Mouse (Mus musculus) frontal cortex, adult 2 months (tissue): ENCODE results near the gene Thtpa. TPM values are rescaled to one million over a fixed set of nuclear protein-coding genes. Genes with fewer than 3 reads are reported as not detected.

Experiments used
- DNase-seq, 2 experiments: peaks; one replicate each; pipeline ENCODE4 v3.0.0; 2022; ENCODE audit warnings: low spot score in 1 of 2; ENCODE audit errors: extremely low spot score in 1 of 2
- polyA plus RNA-seq: library from polyadenylated mRNA; depleted of rRNA; stranded (reverse); fragments of >200 nt; gene quantifications from 2 replicates; pipeline ENCODE4 v1.2.3, GENCODE M21; 2012

The Thtpa gene
- polyA plus RNA-seq, 1 experiment = 15.5 TPM

- no peak for DNase-seq
Measured at GRCm38 (mm10) chr14:55077481-55078365, 16.9 kb upstream of the Thtpa start.

GRCm38 (mm10) chr14:55078366-55078989, 16.1 kb upstream of the Thtpa start:
- DNase-seq = no peak

DNA sequence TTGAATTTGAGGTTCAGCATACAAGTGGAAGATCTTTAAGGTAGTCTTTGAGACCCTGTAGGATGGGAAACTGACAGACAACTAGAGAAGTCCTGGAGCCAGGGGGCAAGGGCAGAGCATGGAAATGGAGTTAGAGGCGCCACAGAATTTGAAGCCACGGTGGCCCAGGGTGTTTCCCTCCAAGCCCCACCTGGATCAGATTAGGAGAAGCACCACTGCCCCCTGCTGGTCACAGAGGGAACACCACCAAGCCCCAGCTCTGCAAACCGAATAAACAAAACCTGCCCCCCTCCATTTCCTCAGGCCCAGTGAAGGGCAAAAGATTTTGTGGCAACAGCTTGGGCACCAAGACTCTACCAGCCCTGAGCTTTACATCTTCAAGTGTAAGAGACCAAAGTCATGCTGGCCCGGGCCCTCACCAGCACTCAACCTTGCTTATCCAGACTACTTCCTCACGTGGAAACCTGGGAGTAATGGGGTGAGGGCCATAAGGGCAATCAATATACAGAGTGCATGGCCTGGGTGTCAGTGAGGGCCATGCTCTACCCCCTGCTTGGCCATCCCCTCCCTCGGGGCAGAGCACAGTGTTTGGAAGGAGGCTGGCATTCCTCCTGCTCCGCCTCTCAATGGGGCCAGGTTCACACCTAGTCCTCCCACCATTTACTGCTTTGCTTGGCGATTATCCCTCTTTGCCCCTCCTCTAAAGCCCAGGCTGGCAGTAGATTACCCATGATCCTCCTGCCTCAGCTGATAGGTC, 15.2 kb upstream of the Thtpa start:
- DNase-seq = peak in 1 of 2 experiments; percentile 85

GRCm38 (mm10) chr14:55081105-55081504, 13.5 kb upstream of the Thtpa start:
- DNase-seq = no peak

DNA sequence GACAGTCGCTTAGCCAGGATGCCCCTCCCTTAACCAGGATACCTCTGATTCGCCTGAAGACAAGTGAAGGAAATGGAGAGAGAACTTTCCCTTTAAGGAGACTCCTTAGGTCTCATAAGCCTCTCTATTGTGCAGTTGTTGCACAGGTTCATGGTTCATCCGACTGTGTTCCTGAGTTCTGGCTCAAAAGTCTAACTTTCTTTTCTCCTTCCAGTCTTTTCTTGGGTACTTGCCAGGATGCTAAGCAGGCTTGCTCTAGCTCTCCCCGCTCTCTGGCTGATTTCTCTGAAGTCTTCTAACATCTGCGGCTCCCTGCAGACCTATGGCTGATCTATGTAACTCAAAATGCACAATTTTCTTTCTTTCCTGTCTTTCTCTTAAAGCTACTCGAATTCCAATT, 11.1 kb upstream of the Thtpa start:
- DNase-seq = no peak

GRCm38 (mm10) chr14:55085324-55086008, 9.1 kb upstream of the Thtpa start:
- no peak for DNase-seq

DNA sequence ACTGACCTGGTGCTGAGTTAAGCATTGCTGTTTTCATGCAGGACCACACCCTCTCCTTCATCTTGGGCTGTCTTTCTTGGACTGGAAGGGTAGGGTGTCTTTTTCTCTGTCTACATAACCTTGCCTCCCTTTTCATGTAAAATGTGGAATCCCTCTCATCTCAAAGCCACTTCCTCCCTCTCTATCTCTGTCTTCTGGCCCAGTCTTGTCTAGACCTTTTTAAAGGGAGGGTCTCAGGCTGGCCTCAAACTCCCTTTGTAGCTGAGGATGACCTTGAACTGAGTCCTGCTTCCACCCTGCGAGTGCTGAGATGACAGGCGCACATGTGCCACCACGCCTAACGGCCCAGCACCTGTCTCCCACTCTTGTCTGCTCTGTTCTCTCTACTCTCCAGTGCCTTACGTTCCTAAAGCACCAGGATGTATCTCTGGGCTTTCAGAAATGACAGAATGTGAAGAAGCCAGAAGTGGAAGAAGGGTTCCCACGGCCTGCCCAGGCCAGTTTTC, 8.5 kb upstream of the Thtpa start:
- DNase-seq = no peak

DNA sequence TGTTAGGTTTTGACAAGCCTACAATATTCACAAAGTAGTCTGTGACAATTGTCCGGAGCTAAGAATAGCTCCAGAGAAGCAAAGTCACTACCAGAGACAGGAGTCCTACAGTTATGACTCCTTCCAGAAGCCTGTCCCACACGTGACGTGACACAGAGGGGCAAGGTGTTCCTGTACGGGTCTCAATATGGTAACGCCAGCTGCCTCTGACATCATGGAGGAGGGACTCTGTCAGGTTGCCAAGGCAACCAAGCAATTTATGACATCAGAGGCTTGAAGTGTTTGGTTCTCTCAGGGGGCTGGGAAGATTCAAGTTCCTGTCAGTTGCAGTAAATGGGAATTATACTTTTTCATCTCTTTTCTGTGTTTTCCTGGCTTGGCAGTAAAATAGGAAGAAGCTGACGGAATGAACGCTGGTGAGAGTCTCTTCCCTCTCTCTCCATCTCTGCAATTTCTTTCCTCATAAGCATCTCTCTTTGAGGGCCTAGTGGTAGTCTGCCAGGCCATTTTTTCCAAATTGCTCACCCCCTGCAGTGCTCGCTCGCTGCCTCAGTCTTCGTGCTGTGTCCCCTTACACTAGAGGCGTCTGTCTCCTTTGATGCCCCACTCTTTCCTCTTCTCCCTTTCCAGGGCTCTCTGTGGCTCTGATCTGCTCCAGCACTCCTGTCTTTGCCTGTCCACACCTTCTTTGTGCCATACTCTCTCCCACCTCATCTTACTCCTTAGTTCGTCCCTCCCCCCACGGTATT, 5.2 kb upstream of the Thtpa start:
- DNase-seq = peak in 1 of 2 experiments; percentile 79

- DNase-seq = no peak
Measured at GRCm38 (mm10) chr14:55091209-55091865, 3.2 kb upstream of the Thtpa start.

- DNase-seq = peak; percentile 93 to 97
Measured at GRCm38 (mm10) chr14:55092011-55092577, 2.5 kb upstream of the Thtpa start, which contains the start of gene Zfhx2. Gene Zfhx2 (minus strand): TSS chr14:55092324.

GRCm38 (mm10) chr14:55093927-55094326, 657 bp upstream of the Thtpa start:
- no peak for DNase-seq

GRCm38 (mm10) chr14:55095263-55095662, 679 bp downstream of the Thtpa start:
- DNase-seq = no peak

DNA sequence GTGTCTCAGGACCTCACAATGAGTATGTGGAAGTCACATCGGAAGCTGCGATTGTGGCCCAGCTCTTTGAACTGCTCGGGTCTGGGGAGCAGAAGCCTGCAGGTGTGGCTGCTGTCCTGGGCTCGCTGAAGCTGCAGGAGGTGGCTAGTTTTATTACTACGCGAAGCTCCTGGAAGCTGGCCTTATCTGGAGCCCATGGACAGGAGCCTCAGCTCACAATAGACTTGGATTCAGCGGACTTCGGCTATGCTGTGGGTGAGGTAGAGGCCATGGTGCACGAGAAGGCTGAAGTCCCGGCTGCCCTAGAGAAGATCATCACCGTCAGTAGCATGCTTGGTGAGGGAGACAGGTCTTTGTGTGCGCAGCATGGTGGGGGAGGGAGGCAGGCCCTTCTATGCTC, 1.1 kb downstream of the Thtpa start:
- no peak for DNase-seq

- DNase-seq = no peak
Measured at GRCm38 (mm10) chr14:55096573-55097087, 2.0 kb downstream of the Thtpa start.

DNA sequence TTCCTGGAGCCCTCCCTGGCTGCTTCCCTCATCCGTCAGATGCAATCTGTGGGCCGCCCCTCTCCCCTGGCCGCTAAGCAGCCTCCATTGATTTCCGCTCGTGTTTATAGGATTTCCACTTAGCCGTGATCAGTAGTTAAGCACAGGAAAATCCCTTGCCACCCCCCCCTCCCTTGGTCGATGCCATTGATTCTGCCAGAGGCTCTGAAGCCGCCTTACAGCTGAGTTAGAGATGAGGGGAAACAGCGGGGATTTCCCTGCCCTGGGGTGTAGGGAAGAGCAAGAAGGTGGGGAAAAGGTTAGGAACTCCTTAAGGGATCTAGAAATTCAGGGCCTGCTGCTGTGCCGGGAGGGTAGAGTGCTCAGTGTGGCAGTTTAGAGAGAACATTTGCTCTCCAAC, 3.1 kb downstream of the Thtpa start:
- DNase-seq = no peak

GRCm38 (mm10) chr14:55098067-55098466, 3.5 kb downstream of the Thtpa start:
- DNase-seq = no peak

DNA sequence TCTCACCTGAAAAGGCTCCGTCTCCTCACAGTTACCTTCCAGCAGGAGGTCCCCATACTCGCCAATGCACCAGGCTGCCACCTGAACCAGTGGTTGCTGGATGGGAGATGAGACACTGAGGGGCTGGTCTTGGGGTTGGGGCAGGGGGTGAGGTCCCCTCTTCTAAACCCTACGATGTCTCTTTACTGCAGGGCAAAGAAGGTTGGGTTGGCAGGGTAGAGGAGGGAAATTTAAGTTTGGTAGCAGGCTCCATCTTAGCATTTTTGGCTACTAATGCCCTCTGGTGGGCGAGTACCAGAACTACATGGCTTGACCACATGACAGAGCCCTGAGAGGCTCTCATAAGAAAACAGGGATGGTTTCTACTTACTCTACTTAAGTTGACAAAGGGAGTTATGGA, 7.0 kb downstream of the Thtpa start:
- peak in 1 of 2 experiments; percentile 86 for DNase-seq

GRCm38 (mm10) chr14:55102253-55102785, 7.7 kb downstream of the Thtpa start:
- no peak for DNase-seq
